Mouse (Mus musculus): ENCODE measurements around the gene Il21r.

Gene Il21r

DNA sequence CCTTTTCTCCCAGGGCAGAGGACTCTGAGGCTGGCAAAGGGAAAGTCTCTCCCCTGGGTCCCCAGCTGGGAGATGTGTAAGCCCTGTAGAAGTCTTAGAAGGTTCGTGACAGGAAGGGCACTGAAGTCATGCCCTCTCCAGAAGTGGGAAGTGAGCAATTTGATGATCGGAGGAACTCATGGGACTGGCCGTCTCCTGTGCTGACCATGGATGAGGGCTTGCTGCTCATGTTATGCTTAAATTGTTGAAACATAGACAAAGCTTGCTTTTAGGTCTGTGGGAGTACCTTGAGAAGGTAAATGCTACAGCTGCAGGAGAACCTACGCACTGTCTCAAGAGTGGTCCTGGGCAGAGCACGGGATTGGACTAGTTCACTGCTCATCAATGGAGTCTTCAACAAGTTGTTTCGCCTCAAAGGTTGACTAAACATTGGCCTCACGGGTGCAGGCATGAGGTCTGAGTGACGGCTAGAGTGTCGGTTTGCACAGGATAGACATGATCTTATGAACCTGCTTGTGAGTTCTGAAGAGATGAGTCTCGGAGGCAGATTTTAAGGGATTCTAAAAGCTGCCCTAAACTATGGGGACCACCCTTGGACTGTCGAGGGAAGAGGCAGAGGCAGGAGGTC lies 1.3 kb upstream of the Il21r start:
- no peak for DNase-seq

GRCm38 (mm10) chr7:125604362-125605319 lies 1.4 kb downstream of the Il21r start:
- DNase-seq, result no peak

DNA sequence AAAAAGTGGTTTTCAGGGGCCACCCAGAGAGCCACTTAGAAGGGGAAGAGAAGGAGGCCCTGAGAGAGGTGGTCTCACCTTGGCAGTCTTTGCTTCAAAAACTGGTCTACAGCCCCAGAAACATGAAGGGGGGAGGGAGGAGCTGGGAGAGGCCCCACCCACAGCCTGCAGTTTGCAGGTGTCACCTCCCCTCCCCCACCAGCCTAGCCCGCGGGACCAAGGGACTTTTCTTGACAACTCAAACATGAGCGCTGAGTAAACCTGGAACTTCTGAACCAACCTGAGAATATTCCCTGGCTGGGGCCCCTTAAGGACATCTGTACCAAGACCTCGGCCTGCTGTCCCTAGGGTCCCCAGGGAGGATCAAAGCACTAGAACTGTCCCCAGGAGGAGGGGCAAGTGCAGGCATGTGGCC lies 2.5 kb downstream of the Il21r start:
- peak; percentile 56 for DNase-seq

GRCm38 (mm10) chr7:125606265-125607164 lies 3.3 kb downstream of the Il21r start:
- DNase-seq, result peak; percentile 59

DNA sequence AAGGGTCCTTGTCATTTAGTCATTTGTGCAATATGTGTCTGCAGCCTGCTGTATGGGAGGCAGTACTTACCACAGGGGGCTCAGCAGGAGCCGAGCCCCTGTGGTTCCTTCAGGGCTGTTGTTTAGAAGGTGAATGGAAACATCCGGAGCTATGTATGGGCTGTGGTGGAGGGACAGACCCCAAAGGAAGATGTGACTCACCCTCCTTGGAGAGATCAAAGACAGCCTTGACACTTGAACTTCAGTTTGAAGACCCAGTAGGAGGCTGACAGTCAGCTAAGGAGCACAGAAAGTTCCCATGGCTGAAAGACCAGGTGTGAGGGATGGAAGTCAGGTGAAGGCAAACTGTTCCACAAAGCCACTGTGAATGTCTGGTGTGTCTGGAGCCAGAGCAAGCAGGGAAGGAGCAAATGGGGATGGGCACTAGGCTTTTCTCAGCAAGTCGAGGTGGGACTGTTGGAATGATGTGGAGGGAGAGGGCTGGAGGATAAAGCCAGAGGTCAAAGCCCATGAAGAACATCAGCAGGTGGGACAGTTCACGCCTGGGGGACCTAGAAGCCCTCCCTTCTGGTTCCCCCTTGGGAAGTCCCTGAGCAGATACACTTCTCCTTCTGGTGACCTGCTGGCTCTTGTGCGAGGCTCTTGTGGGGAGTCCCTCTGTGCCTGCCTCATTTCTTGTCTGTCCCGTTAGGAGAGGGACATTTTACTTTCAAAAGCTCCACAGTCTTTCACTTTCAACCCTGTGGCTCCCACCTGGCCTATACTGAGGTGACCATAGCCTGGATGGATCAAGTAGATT lies 4.4 kb downstream of the Il21r start:
- no peak for DNase-seq

DNA sequence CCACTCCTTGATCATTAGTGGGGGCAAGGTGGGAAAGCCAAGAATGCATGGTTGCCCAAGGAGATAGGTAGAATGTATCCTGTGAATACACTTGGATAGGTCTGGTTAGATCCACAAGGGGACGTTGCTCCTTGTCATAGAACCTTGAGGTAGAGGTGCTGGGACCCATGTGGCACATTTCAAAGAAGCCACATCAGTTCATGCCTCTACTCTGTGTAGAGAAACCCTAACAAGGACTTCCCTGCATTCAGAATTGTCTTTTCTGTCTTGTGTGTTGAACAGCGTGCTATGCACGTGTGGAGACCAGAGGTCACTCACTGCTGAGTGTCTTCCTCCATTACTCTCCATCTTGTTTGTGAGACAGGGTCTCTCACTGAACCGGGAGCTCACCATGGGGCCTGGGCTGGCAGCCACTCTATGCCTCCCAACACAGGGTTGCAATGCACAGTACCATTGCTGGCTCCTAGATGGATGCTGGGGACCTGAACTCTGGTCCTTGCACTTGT lies 5.0 kb downstream of the Il21r start:
- DNase-seq, result no peak

DNA sequence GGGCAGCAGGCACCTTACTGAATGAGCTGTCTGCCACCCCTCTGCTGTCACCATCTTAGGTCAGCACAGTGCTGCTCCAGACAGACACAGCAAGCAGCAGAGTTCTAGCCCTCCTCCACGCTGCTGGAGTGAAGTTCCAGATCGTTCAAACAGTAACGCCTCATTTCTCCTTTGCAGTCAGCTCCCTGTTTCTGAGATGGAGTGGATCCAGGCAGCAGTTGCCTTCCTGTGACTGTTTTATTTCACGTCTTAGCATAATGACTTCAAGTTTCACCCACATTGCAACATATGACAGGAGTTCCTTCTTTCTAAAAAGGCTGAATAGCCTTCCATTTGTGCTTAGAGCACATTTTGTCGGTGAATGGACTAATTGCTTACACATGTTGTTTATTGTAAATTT lies 10.3 kb downstream of the Il21r start:
- DNase-seq, result no peak

GRCm38 (mm10) chr7:125615453-125615852 lies 12.2 kb downstream of the Il21r start:
- no peak for DNase-seq

- DNase-seq, result no peak
These were observed 14.8 kb downstream of the Il21r start for GRCm38 (mm10) chr7:125618016-125618415.

GRCm38 (mm10) chr7:125620077-125620476 lies 16.8 kb downstream of the Il21r start:
- no peak for DNase-seq

DNA sequence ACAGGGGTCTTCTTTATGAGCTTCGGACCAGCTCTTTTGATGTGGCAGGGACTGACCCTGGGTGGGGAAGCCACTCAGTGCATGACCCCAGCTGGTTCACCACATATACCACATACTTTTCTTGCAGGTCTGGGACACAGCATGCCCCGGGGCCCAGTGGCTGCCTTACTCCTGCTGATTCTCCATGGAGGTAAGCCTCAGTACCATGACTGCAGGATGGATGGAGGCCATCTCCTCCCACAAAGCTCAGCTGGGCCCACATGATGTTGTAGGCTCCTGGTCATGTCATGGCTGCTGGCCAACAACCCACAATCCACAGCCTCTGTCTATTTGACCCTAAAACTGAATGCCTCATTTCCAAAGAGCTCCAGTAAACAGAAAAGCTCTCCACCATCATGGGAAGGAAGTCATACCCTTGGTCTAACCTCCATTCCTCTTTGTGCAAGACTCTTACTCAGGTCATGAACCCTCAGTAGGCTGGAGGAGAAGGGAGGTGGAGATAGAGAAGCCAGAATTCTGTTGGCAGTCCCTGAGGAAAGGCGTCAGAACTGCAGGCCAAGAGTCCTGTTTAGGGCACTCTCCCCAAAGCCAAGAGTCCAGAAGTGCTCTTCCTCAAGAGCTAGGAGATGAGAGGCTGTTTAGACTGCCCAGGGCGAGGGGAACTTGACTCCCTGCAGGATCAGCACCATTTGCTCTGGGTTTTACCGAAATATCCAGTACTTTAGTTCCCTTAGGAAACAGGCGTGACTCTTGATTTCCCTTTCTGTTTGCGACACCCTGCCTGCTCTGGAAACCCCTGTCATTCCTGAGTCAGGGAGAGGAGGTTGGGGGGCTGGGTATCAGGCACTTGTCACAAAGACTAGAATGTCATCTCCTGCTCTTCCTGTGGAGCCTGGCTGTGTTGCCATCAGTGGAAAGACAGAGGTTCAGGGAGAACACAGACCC lies 19.8 kb downstream of the Il21r start:
- DNase-seq, result peak; percentile 59

DNA sequence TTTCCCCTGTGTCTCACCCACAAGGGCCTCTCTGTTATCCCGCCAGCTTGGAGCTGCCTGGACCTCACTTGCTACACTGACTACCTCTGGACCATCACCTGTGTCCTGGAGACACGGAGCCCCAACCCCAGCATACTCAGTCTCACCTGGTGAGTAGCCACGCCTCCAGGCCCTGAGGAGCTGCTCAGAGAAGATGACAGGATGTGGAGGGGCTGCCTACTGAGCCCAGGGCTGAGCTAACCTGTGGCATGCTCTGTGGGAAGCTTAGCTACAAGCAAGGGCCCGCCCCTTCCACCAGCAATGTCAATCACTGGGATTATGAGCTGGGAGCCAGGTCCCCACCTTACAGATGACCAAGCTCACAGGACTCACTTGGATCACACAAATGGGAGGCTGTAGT lies 22.0 kb downstream of the Il21r start:
- no peak for DNase-seq

DNA sequence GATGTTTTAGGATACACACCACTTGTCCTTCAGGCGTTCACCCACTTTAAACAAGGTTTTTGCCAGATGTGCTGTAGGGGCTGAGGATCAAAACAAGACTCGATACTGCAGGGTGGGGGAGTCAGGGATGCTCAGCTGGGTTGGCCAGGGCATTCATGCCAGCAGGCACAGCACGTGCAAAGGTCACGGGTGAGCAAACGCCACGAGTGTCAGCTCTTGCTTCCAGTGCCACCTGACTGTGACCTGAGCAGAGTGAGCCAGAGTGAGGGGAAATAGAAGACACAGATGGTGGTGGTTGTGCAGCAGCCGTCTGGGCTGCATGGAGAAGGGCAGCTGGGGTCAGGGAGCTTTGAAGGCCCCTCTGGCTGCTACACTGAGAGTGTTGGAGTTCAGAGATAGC lies 22.6 kb downstream of the Il21r start:
- no peak for DNase-seq

DNA sequence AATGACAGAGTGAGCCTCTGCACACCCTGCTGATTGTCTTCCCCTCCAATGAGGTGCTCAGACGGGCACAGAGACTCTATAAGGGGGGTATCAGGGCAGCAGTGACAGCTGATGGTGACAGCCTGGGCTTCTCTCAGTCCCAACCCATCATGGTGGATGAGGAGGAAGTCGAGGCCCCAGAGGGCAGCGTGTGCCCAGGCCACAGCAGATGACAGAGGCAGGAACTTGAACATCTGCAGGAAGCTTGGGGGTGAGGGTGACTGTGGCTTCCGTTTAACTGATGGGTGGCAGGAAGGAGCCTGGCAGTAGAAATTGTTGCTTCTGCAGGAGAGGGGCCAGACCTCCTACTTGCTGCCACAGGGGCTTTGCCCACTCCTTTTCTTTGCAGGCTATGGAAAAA lies 27.1 kb downstream of the Il21r start:
- peak; percentile 44 for DNase-seq

- no peak for DNase-seq
These were observed 27.8 kb downstream of the Il21r start for GRCm38 (mm10) chr7:125630989-125631388.

DNA sequence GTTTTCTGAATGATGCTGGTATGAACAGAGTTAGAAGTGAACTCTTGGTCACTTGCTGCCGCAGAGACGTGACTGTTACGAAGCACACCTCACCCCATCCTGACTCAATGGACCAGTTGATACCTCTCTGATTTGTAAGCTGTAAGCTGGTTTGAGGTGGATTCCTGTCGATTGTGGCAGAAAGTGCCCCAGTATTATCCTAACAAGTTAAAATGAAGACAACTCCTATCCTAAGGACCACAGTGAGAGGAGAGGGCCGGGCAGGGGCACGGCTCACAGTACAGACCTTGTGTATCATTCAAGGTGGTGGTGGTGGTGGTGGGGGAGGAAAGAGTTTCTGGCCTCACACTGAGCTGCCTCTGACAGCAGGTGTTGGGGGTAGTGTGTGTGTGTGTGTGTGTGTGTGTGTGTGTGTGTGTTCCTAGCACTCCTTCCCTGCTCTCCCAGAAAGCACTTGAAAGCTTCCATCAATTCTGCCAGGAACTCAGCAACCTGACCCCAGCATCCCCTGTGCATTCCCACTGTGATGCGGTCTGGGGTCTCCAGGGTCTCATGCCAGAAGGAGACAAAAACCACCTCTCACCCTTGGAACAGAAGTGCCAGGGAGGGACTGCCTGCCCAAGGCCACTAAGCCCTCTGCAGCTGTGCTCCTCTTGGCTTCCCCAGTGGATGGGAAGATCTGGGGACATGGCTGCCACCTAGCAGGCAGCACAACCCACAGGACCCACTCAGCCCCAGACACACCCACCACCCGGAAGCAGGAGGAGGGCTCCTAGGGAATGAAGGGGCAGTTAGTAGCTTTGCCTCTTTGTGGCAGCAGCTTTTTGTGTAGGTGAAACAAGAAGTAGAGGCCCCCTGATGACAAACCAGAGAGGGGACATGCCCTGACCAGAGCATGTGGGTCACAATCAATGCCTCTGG lies 34.3 kb downstream of the Il21r start:
- DNase-seq, result no peak

GRCm38 (mm10) chr7:125638376-125638775 lies 35.1 kb downstream of the Il21r start:
- DNase-seq, result no peak

DNA sequence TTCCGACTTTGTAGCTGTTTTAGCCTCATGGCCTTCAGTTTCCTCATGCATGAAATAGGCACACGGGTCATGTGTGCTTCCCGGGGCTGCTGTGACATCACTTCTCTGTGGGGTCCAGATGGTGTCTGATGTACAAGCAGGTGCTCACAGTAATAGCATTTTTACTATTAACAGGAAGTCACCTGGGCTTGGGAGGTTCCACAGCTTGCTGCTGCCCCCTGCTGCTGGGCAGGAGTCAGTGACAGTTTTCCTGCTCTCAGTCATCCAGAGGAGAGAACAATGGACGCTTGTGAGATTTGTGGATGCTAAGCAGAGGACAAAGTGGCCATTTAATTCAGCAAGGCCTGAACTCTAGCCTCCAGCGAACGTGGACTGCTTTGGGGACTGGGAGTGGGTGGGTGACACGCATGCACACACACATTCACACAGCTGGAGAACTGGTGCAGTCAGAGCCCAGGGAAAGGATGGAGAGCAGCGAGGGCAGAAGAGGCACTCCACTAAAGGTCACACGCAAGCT lies 35.7 kb downstream of the Il21r start:
- DNase-seq, result peak; percentile 55

- peak; percentile 10 for DNase-seq
These were observed 40.7 kb downstream of the Il21r start for GRCm38 (mm10) chr7:125643880-125644279.
